Mouse (Mus musculus): Measurements from ENCODE around the gene Fahd2a. TPM values are rescaled to one million over a fixed set of nuclear protein-coding genes. Genes with fewer than 3 reads are reported as not detected.

The Fahd2a gene
- total RNA-seq (2014; rRNA removed) (26.3 and 28.8 TPM in 2 replicates), polyA plus RNA-seq (2015; fragmentation: Nextera tagmentation; extraction: Ambion mirVana) (27.1 and 27.4 TPM in 2 replicates)

GRCm38 (mm10) chr2:127444055-127444789 lies at the start of gene Fahd2a:
Gene Fahd2a, minus strand, starts transcription at chr2:127444565.
- WGBS, result 4% methylated on average over 36 of the region's 37 CpGs
- H3K27me3 ChIP-seq (ENCODE audit: insufficient read depth, low read length), result no peaks in the 10 kb centered on the region
- peak; percentile 98 for ATAC-seq
- peak within 1 kb of the TSS; percentile 80 for H3K4me2 ChIP-seq (ENCODE audit: low read depth)
- peak within 1 kb of the TSS; percentile 35; the same call in 1 of the 2 replicates for H3K27ac ChIP-seq (ENCODE audit: low read depth, low read length)
- TF ChIP-seq CTCF (IDR thresholded peaks at IDR 0.05; ENCODE audit: low read depth), result peak; percentile 33; the same call in 1 of the 2 replicates
- no peaks in the 10 kb centered on the region; the same call in none of the 2 replicates for H3K36me3 ChIP-seq (ENCODE audit: insufficient read depth)
- DNase-seq, result peak; percentile 94
- peak within 1 kb of the TSS; percentile 79 for H3K9ac ChIP-seq
- no peaks in the 10 kb centered on the region for H3K9me3 ChIP-seq (ENCODE audit: low read length)
- H3K4me1 ChIP-seq (ENCODE audit: insufficient read depth), result peaks cover 11% of the 10 kb centered on the region; the same call in 1 of the 2 replicates
- H3K4me3 ChIP-seq (ENCODE audit: low read depth, low read length), result peak within 1 kb of the TSS; percentile 88

- H3K4me1 ChIP-seq (ENCODE audit: insufficient read depth), result peaks cover 9% of the 10 kb centered on the region; the same call in 1 of the 2 replicates
- H3K27me3 ChIP-seq (ENCODE audit: insufficient read depth, low read length), result peaks cover 40% of the 10 kb centered on the region
- no peak overlapping the region for H3K27ac ChIP-seq (ENCODE audit: low read depth, low read length)
- ATAC-seq, result peak; percentile 68
- peak overlapping the region; percentile 12; the same call in 1 of the 2 replicates for H3K4me3 ChIP-seq (ENCODE audit: low read depth, low read length)
- no peak overlapping the region for H3K9ac ChIP-seq
- DNase-seq, result peak; percentile 79
- TF ChIP-seq CTCF (IDR thresholded peaks at IDR 0.05; ENCODE audit: low read depth), result no peak; the same call in 1 of the 2 replicates
- H3K4me2 ChIP-seq (ENCODE audit: low read depth), result peak overlapping the region; percentile 38
- no peaks in the 10 kb centered on the region for H3K36me3 ChIP-seq (ENCODE audit: insufficient read depth)
- H3K9me3 ChIP-seq (ENCODE audit: low read length), result no peaks in the 10 kb centered on the region
- WGBS, result 9% methylated on average over 19 of the region's 19 CpGs
These were observed 40.3 kb upstream of the Fahd2a start for GRCm38 (mm10) chr2:127484476-127485170.

- peak overlapping the region; percentile 74 for H3K4me2 ChIP-seq (ENCODE audit: low read depth)
- H3K27me3 ChIP-seq (ENCODE audit: insufficient read depth, low read length), result peaks cover 40% of the 10 kb centered on the region
- no peaks in the 10 kb centered on the region for H3K36me3 ChIP-seq (ENCODE audit: insufficient read depth)
- no peak for TF ChIP-seq CTCF (IDR thresholded peaks at IDR 0.05; ENCODE audit: low read depth)
- 2% methylated on average over 20 of the region's 21 CpGs for WGBS
- H3K9ac ChIP-seq, result no peak overlapping the region
- H3K4me1 ChIP-seq (ENCODE audit: insufficient read depth), result peaks cover 9% of the 10 kb centered on the region; the same call in 1 of the 2 replicates
- no peaks in the 10 kb centered on the region for H3K9me3 ChIP-seq (ENCODE audit: low read length)
- H3K27ac ChIP-seq (ENCODE audit: low read depth, low read length), result no peak overlapping the region
- peak; percentile 35; the same call in 1 of the 2 replicates for ATAC-seq
- peak overlapping the region; percentile 38 for H3K4me3 ChIP-seq (ENCODE audit: low read depth, low read length)
- DNase-seq, result no peak
These were observed 38.6 kb upstream of the Fahd2a start for GRCm38 (mm10) chr2:127483001-127483400.

- Histone ChIP-seq H3K4me1 (ENCODE audit: insufficient read depth) (peaks cover 9% of the 10 kb centered on the region; the same call in 1 of the 2 replicates), H3K27me3 (ENCODE audit: insufficient read depth, low read length) (peaks cover 40% of the 10 kb centered on the region), H3K4me2 (ENCODE audit: low read depth) (peak overlapping the region; percentile 74), H3K9ac (no peak overlapping the region), H3K36me3 (ENCODE audit: insufficient read depth) (no peaks in the 10 kb centered on the region), H3K4me3 (ENCODE audit: low read depth, low read length) (peak overlapping the region; percentile 38), H3K27ac (ENCODE audit: low read depth, low read length) (no peak overlapping the region), H3K9me3 (ENCODE audit: low read length) (no peaks in the 10 kb centered on the region)
- TF ChIP-seq CTCF (IDR thresholded peaks at IDR 0.05; ENCODE audit: low read depth), result no peak
- WGBS, result under 1% methylated on average over 20 of the region's 21 CpGs
- DNase-seq (peak; percentile 39), ATAC-seq (peak; percentile 62)
These were observed 38.2 kb upstream of the Fahd2a start for GRCm38 (mm10) chr2:127482533-127482911.

GRCm38 (mm10) chr2:127481841-127482532 lies 37.6 kb upstream of the Fahd2a start:
- no peaks in the 10 kb centered on the region for H3K36me3 ChIP-seq (ENCODE audit: insufficient read depth)

GRCm38 (mm10) chr2:127479763-127480162 lies 35.4 kb upstream of the Fahd2a start:
- Histone ChIP-seq H3K27ac (ENCODE audit: low read depth, low read length) (no peak overlapping the region), H3K4me1 (ENCODE audit: insufficient read depth) (peaks cover 7% of the 10 kb centered on the region; the same call in 1 of the 2 replicates), H3K9ac (no peak overlapping the region), H3K4me2 (ENCODE audit: low read depth) (no peak overlapping the region), H3K4me3 (ENCODE audit: low read depth, low read length) (no peak overlapping the region), H3K27me3 (ENCODE audit: insufficient read depth, low read length) (peaks cover 39% of the 10 kb centered on the region), H3K36me3 (ENCODE audit: insufficient read depth) (no peaks in the 10 kb centered on the region), H3K9me3 (ENCODE audit: low read length) (no peaks in the 10 kb centered on the region)
- 73% methylated on average over 10 of the region's 10 CpGs for WGBS
- ATAC-seq (no peak), DNase-seq (no peak)
- TF ChIP-seq CTCF (IDR thresholded peaks at IDR 0.05; ENCODE audit: low read depth), result no peak

More at GRCm38 (mm10) chr2:127481841-127482532, 37.6 kb upstream of the Fahd2a start:
- H3K4me1 ChIP-seq (ENCODE audit: insufficient read depth), result peaks cover 9% of the 10 kb centered on the region; the same call in 1 of the 2 replicates
- ATAC-seq, result peak; percentile 10; the same call in 1 of the 2 replicates
- TF ChIP-seq CTCF (IDR thresholded peaks at IDR 0.05; ENCODE audit: low read depth), result no peak
- H3K4me2 ChIP-seq (ENCODE audit: low read depth), result peak overlapping the region; percentile 74
- H3K9me3 ChIP-seq (ENCODE audit: low read length), result no peaks in the 10 kb centered on the region
- peaks cover 40% of the 10 kb centered on the region for H3K27me3 ChIP-seq (ENCODE audit: insufficient read depth, low read length)
- no peak overlapping the region for H3K27ac ChIP-seq (ENCODE audit: low read depth, low read length)
- DNase-seq, result no peak
- 3% methylated on average over 59 of the region's 59 CpGs for WGBS
- H3K9ac ChIP-seq, result 0 out of 2 replicates have a peak overlapping the region, but pooled peaks have one; percentile 1
- peak overlapping the region; percentile 38 for H3K4me3 ChIP-seq (ENCODE audit: low read depth, low read length)

Data from forebrain, postnatal 0 days (tissue).